Mouse (Mus musculus): ENCODE measurements at regions not wholly inside any gene's neighbourhood (a gene's known extent, or its start where the extent isn't known, plus 50 kb on each side); places are given as distances from the start of the nearest gene placed in this dataset.

GRCm38 (mm10) chr3:38229051-38229450 lies 255.6 kb downstream of the Ankrd50 start:
- ATAC-seq = no peak
- 64% methylated on average over 10 of the region's 10 CpGs for WGBS (ENCODE audit: insufficient replicate concordance)
- Histone ChIP-seq H3K9me3 (replicated peaks) (no peaks in the 10 kb centered on the region), H3K4me1 (no peaks in the 10 kb centered on the region), H3K4me3 (no peak overlapping the region), H3K9ac (no peak overlapping the region), H3K27ac (no peak overlapping the region), H3K4me2 (no peak overlapping the region), H3K27me3 (replicated peaks) (no peaks in the 10 kb centered on the region), H3K36me3 (no peaks in the 10 kb centered on the region)

GRCm38 (mm10) chr3:38227596-38227995 lies 257.0 kb downstream of the Ankrd50 start:
- Histone ChIP-seq H3K27ac (no peak overlapping the region), H3K4me2 (no peak overlapping the region), H3K36me3 (no peaks in the 10 kb centered on the region), H3K4me3 (no peak overlapping the region), H3K9ac (no peak overlapping the region), H3K9me3 (replicated peaks) (no peaks in the 10 kb centered on the region), H3K4me1 (no peaks in the 10 kb centered on the region), H3K27me3 (replicated peaks) (no peaks in the 10 kb centered on the region)
- ATAC-seq = no peak
- WGBS (ENCODE audit: insufficient replicate concordance) = 20% methylated on average over 6 of the region's 6 CpGs

- H3K4me2 ChIP-seq = no peak overlapping the region
- no peaks in the 10 kb centered on the region for H3K4me1 ChIP-seq
- H3K4me3 ChIP-seq = no peak overlapping the region
- WGBS (ENCODE audit: insufficient replicate concordance) = 68% methylated on average over 9 of the region's 9 CpGs
- no peaks in the 10 kb centered on the region for H3K9me3 ChIP-seq (replicated peaks)
- ATAC-seq = no peak
- H3K27me3 ChIP-seq (replicated peaks) = no peaks in the 10 kb centered on the region
- H3K9ac ChIP-seq = no peak overlapping the region
- H3K27ac ChIP-seq = no peak overlapping the region
- no peaks in the 10 kb centered on the region for H3K36me3 ChIP-seq
Observed at GRCm38 (mm10) chr3:38227121-38227520, 257.5 kb downstream of the Ankrd50 start.

- H3K9ac ChIP-seq = no peak overlapping the region
- WGBS (ENCODE audit: insufficient replicate concordance) = 30% methylated on average over 2 of the region's 2 CpGs
- ATAC-seq = no peak
- H3K27ac ChIP-seq = no peak overlapping the region
- no peak overlapping the region for H3K4me3 ChIP-seq
- no peaks in the 10 kb centered on the region for H3K9me3 ChIP-seq (replicated peaks)
- H3K4me1 ChIP-seq = no peaks in the 10 kb centered on the region
- no peaks in the 10 kb centered on the region for H3K36me3 ChIP-seq
- H3K4me2 ChIP-seq = no peak overlapping the region
- 0 out of 2 replicates have a peak, but pooled peaks cover 4% of the 10 kb centered on the region for H3K27me3 ChIP-seq (replicated peaks)
Observed at GRCm38 (mm10) chr3:38226147-38226546, 258.5 kb downstream of the Ankrd50 start.

- Histone ChIP-seq H3K27me3 (replicated peaks) (0 out of 2 replicates have a peak, but pooled peaks cover 4% of the 10 kb centered on the region), H3K36me3 (no peaks in the 10 kb centered on the region), H3K9me3 (replicated peaks) (no peaks in the 10 kb centered on the region), H3K27ac (no peak overlapping the region), H3K4me3 (no peak overlapping the region), H3K4me1 (no peaks in the 10 kb centered on the region), H3K9ac (no peak overlapping the region), H3K4me2 (no peak overlapping the region)
- WGBS (ENCODE audit: insufficient replicate concordance) = 67% methylated on average over 8 of the region's 8 CpGs
- no peak for ATAC-seq
Observed at GRCm38 (mm10) chr3:38221834-38222215, 262.8 kb downstream of the Ankrd50 start.

- Histone ChIP-seq H3K4me3 (no peak overlapping the region), H3K9me3 (replicated peaks) (no peaks in the 10 kb centered on the region), H3K4me2 (no peak overlapping the region), H3K36me3 (no peaks in the 10 kb centered on the region), H3K27ac (no peak overlapping the region), H3K4me1 (no peaks in the 10 kb centered on the region), H3K9ac (no peak overlapping the region), H3K27me3 (replicated peaks) (0 out of 2 replicates have a peak, but pooled peaks cover 4% of the 10 kb centered on the region)
- WGBS (ENCODE audit: insufficient replicate concordance) = 50% methylated on average over 11 of the region's 11 CpGs
- no peak for ATAC-seq
Observed at GRCm38 (mm10) chr3:38220934-38221833, 263.5 kb downstream of the Ankrd50 start.

GRCm38 (mm10) chr3:38209081-38209480 lies 275.6 kb downstream of the Ankrd50 start:
- no peak for ATAC-seq
- no peaks in the 10 kb centered on the region for H3K4me1 ChIP-seq
- WGBS (ENCODE audit: insufficient replicate concordance) = 46% methylated on average over 3 of the region's 3 CpGs

GRCm38 (mm10) chr3:38207867-38208266 lies 276.8 kb downstream of the Ankrd50 start:
- Histone ChIP-seq H3K4me2 (no peak overlapping the region), H3K27ac (no peak overlapping the region), H3K4me3 (no peak overlapping the region), H3K27me3 (replicated peaks) (no peaks in the 10 kb centered on the region), H3K36me3 (no peaks in the 10 kb centered on the region), H3K9ac (no peak overlapping the region), H3K9me3 (replicated peaks) (no peaks in the 10 kb centered on the region), H3K4me1 (no peaks in the 10 kb centered on the region)
- WGBS (ENCODE audit: insufficient replicate concordance) = 55% methylated on average over 1 of the region's 1 CpGs
- ATAC-seq = no peak

More at GRCm38 (mm10) chr3:38209081-38209480, 275.6 kb downstream of the Ankrd50 start:
- no peak overlapping the region for H3K27ac ChIP-seq
- H3K36me3 ChIP-seq = no peaks in the 10 kb centered on the region
- H3K9ac ChIP-seq = no peak overlapping the region
- no peak overlapping the region for H3K4me3 ChIP-seq
- H3K4me2 ChIP-seq = no peak overlapping the region
- H3K9me3 ChIP-seq (replicated peaks) = no peaks in the 10 kb centered on the region
- no peaks in the 10 kb centered on the region for H3K27me3 ChIP-seq (replicated peaks)

GRCm38 (mm10) chr3:38201861-38202656 lies 282.6 kb downstream of the Ankrd50 start:
- Histone ChIP-seq H3K9ac (no peak overlapping the region), H3K27ac (no peak overlapping the region), H3K36me3 (no peaks in the 10 kb centered on the region), H3K27me3 (replicated peaks) (no peaks in the 10 kb centered on the region), H3K4me1 (no peaks in the 10 kb centered on the region), H3K4me3 (0 out of 2 replicates have a peak overlapping the region, but pooled peaks have one; percentile 4), H3K9me3 (replicated peaks) (no peaks in the 10 kb centered on the region), H3K4me2 (no peak overlapping the region)
- WGBS (ENCODE audit: insufficient replicate concordance) = 38% methylated on average over 10 of the region's 10 CpGs
- ATAC-seq = no peak

- Histone ChIP-seq H3K9me3 (replicated peaks) (no peaks in the 10 kb centered on the region), H3K27ac (no peak overlapping the region), H3K27me3 (replicated peaks) (no peaks in the 10 kb centered on the region), H3K4me3 (no peak overlapping the region), H3K36me3 (no peaks in the 10 kb centered on the region), H3K4me1 (no peaks in the 10 kb centered on the region), H3K4me2 (no peak overlapping the region), H3K9ac (no peak overlapping the region)
- ATAC-seq = no peak
- 72% methylated on average over 4 of the region's 4 CpGs for WGBS (ENCODE audit: insufficient replicate concordance)
Observed at GRCm38 (mm10) chr3:38194001-38194400, 290.6 kb downstream of the Ankrd50 start.

- H3K27ac ChIP-seq = no peak overlapping the region
- no peaks in the 10 kb centered on the region for H3K27me3 ChIP-seq (replicated peaks)
- H3K9ac ChIP-seq = no peak overlapping the region
- no peaks in the 10 kb centered on the region for H3K9me3 ChIP-seq (replicated peaks)
- H3K4me2 ChIP-seq = no peak overlapping the region
- no peaks in the 10 kb centered on the region for H3K36me3 ChIP-seq
- no peak for ATAC-seq
- H3K4me1 ChIP-seq = no peaks in the 10 kb centered on the region; the same call in 1 of the 2 replicates
- WGBS (ENCODE audit: insufficient replicate concordance) = 66% methylated on average over 3 of the region's 3 CpGs
- no peak overlapping the region for H3K4me3 ChIP-seq
Observed at GRCm38 (mm10) chr3:38187406-38187896, 297.2 kb downstream of the Ankrd50 start.

- WGBS (ENCODE audit: insufficient replicate concordance) = 47% methylated on average over 1 of the region's 1 CpGs
- ATAC-seq = peak; percentile 71
- Histone ChIP-seq H3K4me3 (no peak overlapping the region), H3K4me2 (no peak overlapping the region), H3K27ac (no peak overlapping the region), H3K4me1 (no peaks in the 10 kb centered on the region; the same call in 1 of the 2 replicates), H3K27me3 (replicated peaks) (no peaks in the 10 kb centered on the region), H3K36me3 (no peaks in the 10 kb centered on the region), H3K9ac (no peak overlapping the region), H3K9me3 (replicated peaks) (no peaks in the 10 kb centered on the region)
Observed at GRCm38 (mm10) chr3:38186503-38186902, 298.1 kb downstream of the Ankrd50 start.

All from liver, embryonic 12.5 days (tissue).